Mouse (Mus musculus) skeletal muscle tissue, adult 2 months (tissue): ENCODE results near the gene Gm13277.
"Not testable (repeated sequence)": the region's sequence is repeated elsewhere in the genome, so short reads cannot be mapped to it uniquely, and the experiment has no call there.

Experiments used
- DNase-seq: peaks from one replicate; pipeline ENCODE4 v3.0.0-alpha.2; 2012; ENCODE audit warnings: low read depth, low spot score

The Gm13277 gene

DNA sequence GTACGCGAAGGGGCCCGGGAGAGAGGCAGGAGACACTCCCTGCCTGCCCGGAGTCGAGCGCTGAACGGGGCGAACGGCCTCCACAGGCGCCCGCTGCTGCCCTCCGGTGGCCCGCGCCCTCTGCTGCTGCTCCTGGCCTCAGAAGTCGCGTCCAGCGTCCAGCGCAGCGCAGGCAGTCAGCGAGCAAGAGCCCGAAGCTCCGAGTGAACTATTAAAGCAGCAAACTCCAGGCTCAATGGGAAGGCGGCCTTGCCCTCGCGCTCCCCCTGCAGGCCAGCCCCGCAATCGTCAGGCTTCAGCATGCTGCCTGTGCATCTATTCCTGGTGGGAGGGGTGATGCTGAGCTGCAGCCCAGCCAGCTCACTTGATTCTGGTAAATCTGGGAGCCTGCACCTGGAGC lies 3.0 kb upstream of the Gm13277 start, which contains the start of gene Gm13276:
Gene Gm13276, plus strand, starts transcription at position 301 of the 400 bp plus-strand sequence.
- DNase-seq = not testable (repeated sequence)

DNA sequence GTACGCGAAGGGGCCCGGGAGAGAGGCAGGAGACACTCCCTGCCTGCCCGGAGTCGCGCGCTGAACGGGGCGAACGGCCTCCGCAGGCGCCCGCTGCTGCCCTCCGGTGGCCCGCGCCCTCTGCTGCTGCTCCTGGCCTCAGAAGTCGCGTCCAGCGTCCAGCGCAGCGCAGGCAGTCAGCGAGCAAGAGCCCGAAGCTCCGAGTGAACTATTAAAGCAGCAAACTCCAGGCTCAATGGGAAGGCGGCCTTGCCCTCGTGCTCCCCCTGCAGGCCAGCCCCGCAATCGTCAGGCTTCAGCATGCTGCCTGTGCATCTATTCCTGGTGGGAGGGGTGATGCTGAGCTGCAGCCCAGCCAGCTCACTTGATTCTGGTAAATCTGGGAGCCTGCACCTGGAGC lies 2.8 kb downstream of the Gm13277 start, which contains the start of gene Gm13278:
Gene Gm13278, plus strand, starts transcription at position 301 of the 400 bp plus-strand sequence.
- not testable (repeated sequence) for DNase-seq

DNA sequence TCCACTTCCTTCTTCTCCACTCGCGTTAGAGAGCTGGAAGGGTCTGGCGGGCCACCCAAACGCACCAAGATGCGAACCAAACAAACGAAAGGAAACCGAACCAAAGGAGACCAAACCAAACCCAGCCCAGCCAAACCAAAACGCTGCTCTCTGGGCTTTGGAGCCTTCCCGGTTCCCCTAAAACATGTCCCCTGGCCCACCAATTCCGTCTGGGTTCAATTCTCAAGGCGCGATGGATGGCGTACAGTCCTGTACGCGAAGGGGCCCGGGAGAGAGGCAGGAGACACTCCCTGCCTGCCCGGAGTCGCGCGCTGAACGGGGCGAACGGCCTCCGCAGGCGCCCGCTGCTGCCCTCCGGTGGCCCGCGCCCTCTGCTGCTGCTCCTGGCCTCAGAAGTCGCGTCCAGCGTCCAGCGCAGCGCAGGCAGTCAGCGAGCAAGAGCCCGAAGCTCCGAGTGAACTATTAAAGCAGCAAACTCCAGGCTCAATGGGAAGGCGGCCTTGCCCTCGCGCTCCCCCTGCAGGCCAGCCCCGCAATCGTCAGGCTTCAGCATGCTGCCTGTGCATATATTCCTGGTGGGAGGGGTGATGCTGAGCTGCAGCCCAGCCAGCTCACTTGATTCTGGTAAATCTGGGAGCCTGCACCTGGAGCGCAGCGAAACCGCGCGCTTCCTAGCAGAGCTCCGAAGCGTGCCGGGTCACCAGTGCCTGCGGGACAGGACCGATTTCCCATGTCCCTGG lies 5.7 kb downstream of the Gm13277 start, which contains the start of gene Gm13275:
Gene Gm13275, plus strand, starts transcription at position 552 of the 740 bp plus-strand sequence.
- not testable (repeated sequence) for DNase-seq

DNA sequence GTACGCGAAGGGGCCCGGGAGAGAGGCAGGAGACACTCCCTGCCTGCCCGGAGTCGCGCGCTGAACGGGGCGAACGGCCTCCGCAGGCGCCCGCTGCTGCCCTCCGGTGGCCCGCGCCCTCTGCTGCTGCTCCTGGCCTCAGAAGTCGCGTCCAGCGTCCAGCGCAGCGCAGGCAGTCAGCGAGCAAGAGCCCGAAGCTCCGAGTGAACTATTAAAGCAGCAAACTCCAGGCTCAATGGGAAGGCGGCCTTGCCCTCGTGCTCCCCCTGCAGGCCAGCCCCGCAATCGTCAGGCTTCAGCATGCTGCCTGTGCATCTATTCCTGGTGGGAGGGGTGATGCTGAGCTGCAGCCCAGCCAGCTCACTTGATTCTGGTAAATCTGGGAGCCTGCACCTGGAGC lies 8.7 kb downstream of the Gm13277 start, which contains the start of gene Gm13279:
Gene Gm13279, plus strand, starts transcription at position 301 of the 400 bp plus-strand sequence.
- DNase-seq = not testable (repeated sequence)

- not testable (repeated sequence) for DNase-seq
Observed at GRCm38 (mm10) chr4:88799365-88799764, 10.9 kb downstream of the Gm13277 start, which contains the start of gene Gm13285. TSS of gene Gm13285 (plus strand) at chr4:88799665.

DNA sequence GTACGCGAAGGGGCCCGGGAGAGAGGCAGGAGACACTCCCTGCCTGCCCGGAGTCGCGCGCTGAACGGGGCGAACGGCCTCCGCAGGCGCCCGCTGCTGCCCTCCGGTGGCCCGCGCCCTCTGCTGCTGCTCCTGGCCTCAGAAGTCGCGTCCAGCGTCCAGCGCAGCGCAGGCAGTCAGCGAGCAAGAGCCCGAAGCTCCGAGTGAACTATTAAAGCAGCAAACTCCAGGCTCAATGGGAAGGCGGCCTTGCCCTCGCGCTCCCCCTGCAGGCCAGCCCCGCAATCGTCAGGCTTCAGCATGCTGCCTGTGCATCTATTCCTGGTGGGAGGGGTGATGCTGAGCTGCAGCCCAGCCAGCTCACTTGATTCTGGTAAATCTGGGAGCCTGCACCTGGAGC lies 14.5 kb downstream of the Gm13277 start, which contains the start of gene Gm13287:
Gene Gm13287, plus strand, starts transcription at position 301 of the 400 bp plus-strand sequence.
- not testable (repeated sequence) for DNase-seq

GRCm38 (mm10) chr4:88805231-88805630 lies 16.8 kb downstream of the Gm13277 start, which contains the start of gene Gm13288:
TSS of gene Gm13288 (plus strand) at chr4:88805531.
- DNase-seq = not testable (repeated sequence)

- DNase-seq = not testable (repeated sequence)
Observed at GRCm38 (mm10) chr4:88805761-88806160, 17.3 kb downstream of the Gm13277 start.

DNA sequence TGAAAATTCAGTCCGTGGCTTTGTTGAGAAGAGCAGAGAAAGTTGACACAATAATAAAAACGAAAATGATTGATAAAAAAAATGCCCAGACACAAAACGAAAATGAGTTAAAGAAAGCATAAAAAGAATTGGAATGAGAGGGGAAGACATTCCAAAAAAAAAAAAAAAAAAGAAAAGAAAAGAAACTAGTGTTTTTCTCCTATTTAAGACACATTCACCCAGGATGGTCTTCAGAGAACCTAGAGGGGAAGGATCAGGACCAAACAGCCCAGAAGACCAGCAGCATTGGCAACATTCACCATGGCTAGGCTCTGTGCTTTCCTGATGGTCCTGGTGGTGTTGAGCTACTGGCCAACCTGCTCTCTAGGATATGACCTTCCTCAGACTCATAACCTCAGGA lies 27.5 kb downstream of the Gm13277 start, which contains the start of gene Ifna7:
Gene Ifna7, plus strand, starts transcription at position 301 of the 400 bp plus-strand sequence.
- no peak for DNase-seq

- no peak for DNase-seq
Observed at GRCm38 (mm10) chr4:88819659-88820058, 31.2 kb downstream of the Gm13277 start, which contains the start of gene Ifna11. TSS of gene Ifna11 (plus strand) at chr4:88819959.

DNA sequence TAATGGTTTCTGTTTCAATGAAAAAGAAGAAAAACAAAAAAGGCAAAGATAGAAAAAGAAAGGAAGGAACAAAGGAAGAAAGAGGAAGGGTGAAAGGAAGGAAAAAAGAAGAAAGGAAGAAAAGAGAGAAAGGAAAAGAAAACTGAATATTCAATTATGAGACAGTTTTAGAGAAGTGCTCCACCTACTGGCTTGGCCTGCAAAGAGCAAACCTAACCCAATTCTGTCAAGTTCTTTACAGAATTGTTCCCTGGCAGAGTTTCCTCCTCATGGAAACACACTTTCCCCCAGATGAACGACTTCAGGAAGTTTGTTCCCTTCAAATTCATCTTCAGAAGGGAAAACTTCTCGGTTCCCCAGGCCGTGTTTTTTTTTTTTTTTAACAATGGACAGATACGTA lies 34.6 kb downstream of the Gm13277 start:
- DNase-seq = no peak

DNA sequence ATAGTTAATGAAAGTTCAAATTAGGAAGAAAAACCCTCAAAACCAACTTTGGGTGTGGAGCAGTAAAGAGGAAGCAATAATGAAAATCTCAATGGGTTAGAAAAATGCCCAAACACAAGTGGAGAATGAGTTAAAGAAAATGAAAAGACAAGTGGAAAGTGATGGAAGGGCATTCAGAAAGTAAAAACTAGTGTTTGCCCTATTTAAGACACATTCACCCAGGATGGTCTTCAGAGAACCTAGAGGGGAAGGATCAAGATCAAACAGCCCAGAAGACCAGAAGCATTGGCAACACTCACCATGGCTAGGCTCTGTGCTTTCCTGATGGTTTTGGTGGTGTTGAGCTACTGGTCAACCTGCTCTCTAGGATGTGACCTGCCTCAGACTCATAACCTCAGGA lies 38.7 kb downstream of the Gm13277 start, which contains the start of gene Ifna6:
Gene Ifna6, plus strand, starts transcription at position 301 of the 400 bp plus-strand sequence.
- not testable (repeated sequence) for DNase-seq

DNA sequence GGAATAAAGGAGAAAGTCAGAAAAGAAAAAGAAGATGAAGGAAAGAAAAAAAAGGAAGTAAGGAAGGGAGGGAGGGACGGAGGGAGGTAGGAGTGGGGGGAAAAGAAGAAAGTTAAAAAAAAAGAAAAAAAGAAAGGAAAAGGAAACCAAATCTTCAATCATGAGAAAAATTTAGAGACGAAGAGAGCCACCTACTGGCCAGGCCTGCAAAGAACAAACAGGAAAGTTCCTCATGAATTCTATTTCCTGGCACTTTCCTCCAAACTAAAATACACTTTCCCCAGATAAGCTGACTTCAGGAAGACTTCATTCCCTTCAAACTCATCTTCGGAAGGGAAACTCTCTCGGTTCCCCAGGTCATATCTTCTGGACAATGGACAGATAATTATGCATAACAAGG lies 42.1 kb downstream of the Gm13277 start:
- no peak for DNase-seq

GRCm38 (mm10) chr4:88835225-88835624 lies 46.8 kb downstream of the Gm13277 start, which contains the start of gene Ifna5:
TSS of gene Ifna5 (plus strand) at chr4:88835525.
- not testable (repeated sequence) for DNase-seq
